Mouse (Mus musculus) liver, embryonic 16.5 days (tissue): ENCODE results near the gene Mecp2. TPM values are rescaled to one million over a fixed set of nuclear protein-coding genes. Genes with fewer than 3 reads are reported as not detected.

ENCODE experiments used
- ATAC-seq: fragments of 200-750 bp; cut with Nextera tagmentation; 2 replicates; pipeline ENCODE4 v1.8.0; 2017; ENCODE audit warnings: low read depth, mild to moderate bottlenecking, moderate number of reproducible peaks, moderate library complexity
- H3K27ac ChIP-seq: fragments of 300-500 bp; sonication (generic); 2 replicates; pipeline ENCODE4 v1.5.1; 2014; ENCODE audit warnings: mild to moderate bottlenecking, low read length
- H3K27me3 ChIP-seq: fragments of 300-500 bp; sonication (generic); 2 replicates; pipeline ENCODE4 v1.6.1; 2014; ENCODE audit warnings: low read depth, low read length, mixed read lengths; ENCODE audit not compliant: control insufficient read depth, insufficient read depth
- H3K36me3 ChIP-seq: fragments of 300-500 bp; sonication (generic); 2 replicates; pipeline ENCODE4 v1.6.1; 2014; ENCODE audit warnings: mild to moderate bottlenecking; ENCODE audit not compliant: control insufficient read depth, insufficient read depth
- H3K4me1 ChIP-seq: fragments of 300-500 bp; sonication (generic); 2 replicates; pipeline ENCODE4 v1.6.1; 2014; ENCODE audit warnings: low read depth, low read length, mixed read lengths; ENCODE audit not compliant: control insufficient read depth
- H3K4me2 ChIP-seq: fragments of 300-500 bp; sonication (generic); 2 replicates; pipeline ENCODE4 v1.6.1; 2014; ENCODE audit warnings: low read depth, low read length, mixed read lengths
- H3K4me3 ChIP-seq: fragments of 300-500 bp; sonication (generic); 2 replicates; pipeline ENCODE4 v1.5.1; 2014; ENCODE audit warnings: low read depth, mild to moderate bottlenecking, low read length
- H3K9ac ChIP-seq: fragments of 300-500 bp; sonication (generic); 2 replicates; pipeline ENCODE4 v1.6.1; 2014; ENCODE audit warnings: low read depth, low read length
- H3K9me3 ChIP-seq: fragments of 300-500 bp; sonication (generic); replicated peaks from 2 replicates; pipeline ENCODE4 v1.6.1; 2016; ENCODE audit warnings: low read length; ENCODE audit not compliant: control insufficient read depth
- WGBS: fragments of 180-500 bp; shearing (Covaris S2); extraction: QIAGEN DNeasy Blood & Tissue Kit; methylation state at CpG from one replicate; pipeline ENCODE4 v1.1.7; 2014; ENCODE audit not compliant: insufficient replicate concordance; 5-methylcytosine and 5-hydroxymethylcytosine counted together
- polyA plus RNA-seq: library from polyadenylated mRNA; unstranded; fragments of >200 nt; fragmentation: Nextera tagmentation; extraction: Ambion mirVana; gene quantifications from 2 replicates; pipeline ENCODE4 v1.2.1, GENCODE M21; 2015

The Mecp2 gene
- polyA plus RNA-seq, 1 experiment from 2014 or later, result 5.5 TPM

GRCm38 (mm10) chrX:74103457-74104188 lies 31.5 kb downstream of the Mecp2 start:
- Histone ChIP-seq H3K27me3 (no peaks in the 10 kb centered on the region), H3K4me2 (no peak overlapping the region), H3K27ac (no peak overlapping the region), H3K4me3 (no peak overlapping the region), H3K9ac (no peak overlapping the region), H3K9me3 (no peaks in the 10 kb centered on the region), H3K4me1 (no peaks in the 10 kb centered on the region), H3K36me3 (no peaks in the 10 kb centered on the region)
- WGBS, result 37% methylated on average over 4 of the region's 4 CpGs
- no peak for ATAC-seq

- H3K27me3 ChIP-seq, result no peaks in the 10 kb centered on the region
- no peak for ATAC-seq
- 39% methylated on average over 1 of the region's 1 CpGs for WGBS
- no peaks in the 10 kb centered on the region for H3K9me3 ChIP-seq
- H3K9ac ChIP-seq, result no peak overlapping the region
- H3K27ac ChIP-seq, result no peak overlapping the region
- no peaks in the 10 kb centered on the region for H3K4me1 ChIP-seq
- H3K4me3 ChIP-seq, result no peak overlapping the region
- H3K36me3 ChIP-seq, result no peaks in the 10 kb centered on the region
- H3K4me2 ChIP-seq, result no peak overlapping the region
These were observed 40.0 kb downstream of the Mecp2 start for GRCm38 (mm10) chrX:74095130-74095529.

GRCm38 (mm10) chrX:74085601-74086038 lies 49.5 kb downstream of the Mecp2 start:
- WGBS, result 8% methylated on average over 27 of the region's 27 CpGs
- peak overlapping the region; percentile 78 for H3K4me3 ChIP-seq

GRCm38 (mm10) chrX:74084946-74085498 lies 50.1 kb downstream of the Mecp2 start:
- Histone ChIP-seq H3K9me3 (no peaks in the 10 kb centered on the region), H3K9ac (peak overlapping the region; percentile 79), H3K4me3 (peak overlapping the region; percentile 78), H3K36me3 (no peaks in the 10 kb centered on the region), H3K4me2 (peak overlapping the region; percentile 80), H3K27ac (peak overlapping the region; percentile 91), H3K27me3 (no peaks in the 10 kb centered on the region), H3K4me1 (peaks cover 6% of the 10 kb centered on the region)
- 10% methylated on average over 36 of the region's 56 CpGs for WGBS
- peak; percentile 59 for ATAC-seq

More at GRCm38 (mm10) chrX:74085601-74086038, 49.5 kb downstream of the Mecp2 start:
- H3K4me1 ChIP-seq, result peaks cover 6% of the 10 kb centered on the region
- peak overlapping the region; percentile 91 for H3K27ac ChIP-seq
- ATAC-seq, result peak; percentile 99
- H3K9me3 ChIP-seq, result no peaks in the 10 kb centered on the region
- H3K36me3 ChIP-seq, result no peaks in the 10 kb centered on the region
- H3K4me2 ChIP-seq, result peak overlapping the region; percentile 80
- H3K9ac ChIP-seq, result peak overlapping the region; percentile 79
- H3K27me3 ChIP-seq, result no peaks in the 10 kb centered on the region

- Histone ChIP-seq H3K4me2 (peak overlapping the region; percentile 80), H3K27ac (peak overlapping the region; percentile 91), H3K36me3 (no peaks in the 10 kb centered on the region), H3K4me3 (peak overlapping the region; percentile 78), H3K4me1 (peaks cover 6% of the 10 kb centered on the region), H3K27me3 (no peaks in the 10 kb centered on the region), H3K9me3 (no peaks in the 10 kb centered on the region), H3K9ac (peak overlapping the region; percentile 79)
- WGBS, result 24% methylated on average over 17 of the region's 17 CpGs
- ATAC-seq, result no peak
These were observed 50.8 kb downstream of the Mecp2 start for GRCm38 (mm10) chrX:74084276-74084837.

GRCm38 (mm10) chrX:74070794-74071193 lies 64.4 kb downstream of the Mecp2 start:
- H3K9me3 ChIP-seq, result no peaks in the 10 kb centered on the region
- H3K27ac ChIP-seq, result no peak overlapping the region
- H3K4me3 ChIP-seq, result no peak overlapping the region
- ATAC-seq, result no peak
- H3K36me3 ChIP-seq, result no peaks in the 10 kb centered on the region
- H3K27me3 ChIP-seq, result no peaks in the 10 kb centered on the region
- H3K9ac ChIP-seq, result no peak overlapping the region
- H3K4me1 ChIP-seq, result no peaks in the 10 kb centered on the region
- no peak overlapping the region for H3K4me2 ChIP-seq

GRCm38 (mm10) chrX:74067891-74068290 lies 67.3 kb downstream of the Mecp2 start:
- no peak overlapping the region for H3K27ac ChIP-seq
- no peaks in the 10 kb centered on the region for H3K36me3 ChIP-seq
- no peak overlapping the region for H3K4me2 ChIP-seq
- no peaks in the 10 kb centered on the region for H3K4me1 ChIP-seq
- no peaks in the 10 kb centered on the region for H3K27me3 ChIP-seq
- no peaks in the 10 kb centered on the region for H3K9me3 ChIP-seq
- 67% methylated on average over 9 of the region's 9 CpGs for WGBS
- H3K4me3 ChIP-seq, result no peak overlapping the region
- ATAC-seq, result no peak
- H3K9ac ChIP-seq, result no peak overlapping the region

- Histone ChIP-seq H3K4me2 (no peak overlapping the region), H3K36me3 (no peaks in the 10 kb centered on the region), H3K4me3 (no peak overlapping the region), H3K9ac (no peak overlapping the region), H3K27ac (no peak overlapping the region), H3K9me3 (no peaks in the 10 kb centered on the region), H3K27me3 (no peaks in the 10 kb centered on the region), H3K4me1 (no peaks in the 10 kb centered on the region; the same call in 1 of the 2 replicates)
- ATAC-seq, result no peak
- WGBS, result 18% methylated on average over 1 of the region's 1 CpGs
These were observed 90.1 kb downstream of the Mecp2 start for GRCm38 (mm10) chrX:74045107-74045506.
